Mouse (Mus musculus) thymus, adult 2 months (tissue): Measurements from ENCODE around the gene Cdyl2. TPM values are rescaled to one million over a fixed set of nuclear protein-coding genes. Genes with fewer than 3 reads are reported as not detected.

Source experiments
- DNase-seq: peaks from one replicate; pipeline ENCODE4 v3.0.0; 2021
- H3K27ac ChIP-seq: fragments of 200-500 bp; 2 replicates; pipeline ENCODE4 v1.5.1; 2012; ENCODE audit warnings: low read length, control low read depth; ENCODE audit not compliant: control insufficient read depth, insufficient read depth
- H3K27me3 ChIP-seq: fragments of 200-500 bp; 2 replicates; pipeline ENCODE4 v1.6.1; 2012; ENCODE audit warnings: mild to moderate bottlenecking, low read length, moderate library complexity, mixed read lengths; ENCODE audit not compliant: control insufficient read depth, insufficient read depth
- H3K36me3 ChIP-seq: fragments of 200-500 bp; 2 replicates; pipeline ENCODE4 v1.6.1; 2012; ENCODE audit warnings: mild to moderate bottlenecking, low read length, moderate library complexity; ENCODE audit not compliant: control insufficient read depth, insufficient read depth
- H3K4me1 ChIP-seq: fragments of 200-500 bp; replicated peaks from 2 replicates; pipeline ENCODE4 v1.6.1; 2012; ENCODE audit warnings: low read length; ENCODE audit not compliant: control insufficient read depth, insufficient read depth
- H3K4me3 ChIP-seq: fragments of 200-500 bp; 2 replicates; pipeline ENCODE4 v1.5.1; 2012; ENCODE audit warnings: mild to moderate bottlenecking, low read length, control low read depth, moderate library complexity; ENCODE audit not compliant: control insufficient read depth, insufficient read depth
- CTCF ChIP-seq: fragments of 200-500 bp; IDR thresholded peaks from 2 replicates; pipeline ENCODE4 v1.5.1; 2012; ENCODE audit warnings: mild to moderate bottlenecking, control low read depth, low read length, moderate library complexity, borderline replicate concordance; ENCODE audit not compliant: control insufficient read depth, poor library complexity, insufficient read depth; ENCODE audit errors: extremely low read depth
- POLR2A ChIP-seq: fragments of 200-500 bp; IDR thresholded peaks from 2 replicates; pipeline ENCODE4 v1.6.1; 2012; ENCODE audit warnings: mild to moderate bottlenecking, low read length, control low read depth, moderate library complexity; ENCODE audit not compliant: control insufficient read depth, poor library complexity, insufficient read depth; ENCODE audit errors: extremely low read depth
- WGBS: fragments of 180-500 bp; shearing (Covaris S2); methylation state at CpG from one replicate; pipeline ENCODE4 v1.1.7; 2018; 5-methylcytosine and 5-hydroxymethylcytosine counted together
- polyA plus RNA-seq: library from polyadenylated mRNA; depleted of rRNA; stranded (reverse); fragments of >200 nt; gene quantifications from 2 replicates; pipeline ENCODE4 v1.2.3, GENCODE M21; 2012

The Cdyl2 gene
- polyA plus RNA-seq, 1 experiment = 12.1 TPM

DNA sequence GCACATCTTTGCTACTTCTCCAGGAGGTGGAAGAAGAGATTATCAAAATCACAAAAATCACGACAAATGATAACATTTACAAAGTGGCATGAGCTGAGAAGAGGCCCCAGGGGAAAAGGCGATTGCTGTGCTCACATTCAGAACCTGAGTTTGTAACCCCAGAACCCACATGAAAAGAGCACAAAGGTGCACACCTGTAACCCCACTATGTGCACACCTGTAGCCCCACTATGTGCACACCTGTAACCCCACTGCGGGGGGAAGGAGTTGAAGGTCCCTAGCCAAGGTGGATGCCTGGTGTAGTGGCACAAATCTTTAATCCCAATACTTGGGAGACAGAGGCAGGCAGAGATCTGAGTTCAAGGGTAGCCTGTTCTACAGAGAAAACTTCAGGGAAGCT lies 23.4 kb upstream of the Cdyl2 start:
- Histone ChIP-seq H3K4me3 (no peak overlapping the region), H3K4me1 (no peaks in the 10 kb centered on the region), H3K36me3 (no peaks in the 10 kb centered on the region), H3K27me3 (no peaks in the 10 kb centered on the region), H3K27ac (no peak overlapping the region)
- WGBS = 47% methylated on average over 3 of the region's 3 CpGs
- no peak for DNase-seq
- TF ChIP-seq CTCF = no peak
- no peak for TF ChIP-seq POLR2A

DNA sequence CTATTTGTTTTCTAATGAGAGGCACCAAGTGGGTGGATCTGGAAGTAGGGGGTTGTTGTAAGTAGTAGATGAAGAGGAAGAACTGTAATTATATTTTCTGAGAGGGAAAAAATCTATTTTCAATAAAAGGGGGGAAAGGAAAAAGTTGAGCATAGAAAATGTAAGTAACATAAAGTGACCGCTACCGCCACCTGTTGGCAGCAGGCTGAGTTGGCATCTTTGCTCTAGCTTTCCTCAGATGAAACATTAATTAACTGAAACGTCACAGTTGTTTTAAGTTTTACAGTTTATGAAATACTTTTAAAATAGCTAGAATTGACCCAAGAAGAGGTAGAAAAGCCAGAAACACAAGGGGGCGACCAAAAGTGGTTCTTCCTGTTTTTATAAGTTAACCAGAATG lies 22.8 kb upstream of the Cdyl2 start:
- Histone ChIP-seq H3K4me3 (no peak overlapping the region), H3K4me1 (no peaks in the 10 kb centered on the region), H3K27ac (no peak overlapping the region), H3K27me3 (no peaks in the 10 kb centered on the region), H3K36me3 (no peaks in the 10 kb centered on the region)
- DNase-seq = peak; percentile 58
- no peak for TF ChIP-seq POLR2A
- no peak for TF ChIP-seq CTCF
- 6% methylated on average over 4 of the region's 4 CpGs for WGBS

DNA sequence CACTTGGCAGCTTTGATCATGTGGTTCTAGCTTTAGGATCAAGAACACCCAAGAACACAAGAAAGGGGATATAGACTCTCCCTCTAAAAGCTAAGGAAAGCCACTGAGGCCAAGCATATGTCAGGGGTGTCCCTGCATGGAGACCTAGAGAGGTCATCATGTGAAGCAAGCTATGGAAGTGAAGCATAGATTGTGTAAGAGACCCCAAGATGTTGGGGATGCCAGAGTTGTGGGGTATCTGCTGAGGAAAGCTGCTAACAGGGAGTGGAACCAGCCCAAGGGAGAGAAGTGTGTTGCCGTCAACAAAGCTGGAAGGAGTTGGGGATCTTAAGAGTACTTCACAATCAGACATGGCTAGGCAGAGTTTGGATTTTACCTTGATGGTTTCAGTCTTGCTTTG lies 7.9 kb upstream of the Cdyl2 start:
- no peak for TF ChIP-seq POLR2A
- no peak for TF ChIP-seq CTCF
- Histone ChIP-seq H3K4me1 (0 out of 2 replicates have a peak, but pooled peaks cover 2% of the 10 kb centered on the region), H3K27ac (no peak overlapping the region), H3K36me3 (no peaks in the 10 kb centered on the region), H3K4me3 (no peak overlapping the region), H3K27me3 (no peaks in the 10 kb centered on the region)
- no peak for DNase-seq
- 100% methylated on average over 1 of the region's 1 CpGs for WGBS

DNA sequence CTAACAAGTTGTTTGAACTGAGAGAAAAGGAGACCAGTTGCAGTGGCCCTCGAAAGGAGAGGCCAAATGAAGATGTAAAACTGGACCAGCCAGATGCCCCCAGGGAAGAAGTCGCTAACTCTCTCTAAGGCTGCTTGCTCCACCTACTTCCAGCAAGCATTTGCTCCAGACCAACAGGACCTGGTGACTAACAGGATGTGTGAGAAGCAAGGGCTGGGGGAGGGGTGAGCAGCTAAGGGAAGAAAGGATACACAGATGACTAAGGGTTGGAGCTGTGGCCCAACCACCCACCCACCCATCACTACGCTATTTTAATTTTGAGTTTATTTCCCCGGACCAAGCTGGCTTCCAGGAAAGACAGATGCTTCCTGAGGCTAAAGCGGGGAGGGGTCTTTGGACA lies 2.5 kb upstream of the Cdyl2 start:
- no peak for DNase-seq
- Histone ChIP-seq H3K27ac (no peak overlapping the region), H3K36me3 (no peaks in the 10 kb centered on the region), H3K27me3 (no peaks in the 10 kb centered on the region), H3K4me3 (no peak overlapping the region), H3K4me1 (peaks cover 20% of the 10 kb centered on the region)
- no peak for TF ChIP-seq CTCF
- TF ChIP-seq POLR2A = no peak
- 48% methylated on average over 5 of the region's 5 CpGs for whole genome bisulfite sequencing

DNA sequence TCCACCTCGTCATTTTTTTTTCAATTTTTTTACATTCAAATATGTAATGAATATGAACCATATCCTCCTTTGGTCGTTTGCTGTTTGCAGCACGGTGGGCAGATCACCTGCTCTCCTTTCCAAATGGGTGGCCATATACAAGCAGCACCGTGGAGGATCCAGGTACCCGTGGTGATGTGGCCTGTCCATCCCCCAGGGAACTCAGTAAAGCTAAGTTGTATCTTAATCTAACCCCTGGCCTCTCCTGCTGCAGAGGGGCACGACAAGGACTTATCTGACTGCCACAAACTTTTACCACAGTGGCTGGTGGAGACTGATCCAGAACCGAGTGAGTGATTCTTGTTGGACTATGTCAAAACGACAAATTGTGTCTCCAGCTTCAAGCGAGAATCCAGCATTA lies 1.4 kb upstream of the Cdyl2 start:
- WGBS = 69% methylated on average over 9 of the region's 9 CpGs
- no peaks in the 10 kb centered on the region for H3K36me3 ChIP-seq
- H3K27me3 ChIP-seq = no peaks in the 10 kb centered on the region
- H3K4me1 ChIP-seq = peaks cover 20% of the 10 kb centered on the region
- no peak for DNase-seq
- H3K4me3 ChIP-seq = no peak overlapping the region
- no peak overlapping the region for H3K27ac ChIP-seq
- no peak for TF ChIP-seq POLR2A
- TF ChIP-seq CTCF = no peak

DNA sequence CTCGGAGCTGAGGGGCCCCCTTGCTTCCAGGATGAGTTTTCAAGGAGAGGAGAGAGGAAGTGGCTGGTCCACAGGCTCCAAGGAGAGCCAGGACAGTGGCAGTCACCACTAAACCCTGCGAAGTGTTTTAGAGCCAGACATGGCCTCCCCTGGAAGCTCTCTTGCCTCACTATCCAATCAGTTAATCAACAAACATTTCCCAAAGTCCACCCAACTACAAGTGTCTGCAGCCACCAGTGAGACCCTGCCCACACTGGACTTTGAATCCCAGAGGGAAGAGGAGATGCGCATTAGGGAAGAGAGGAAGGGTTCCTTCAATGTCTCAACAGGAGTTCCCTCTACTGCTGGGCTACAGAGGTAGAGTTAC lies 840 bp upstream of the Cdyl2 start:
- peaks cover 20% of the 10 kb centered on the region for H3K4me1 ChIP-seq
- H3K36me3 ChIP-seq = peaks cover 4% of the 10 kb centered on the region; the same call in 1 of the 2 replicates
- no peak overlapping the region for H3K27ac ChIP-seq
- no peak for DNase-seq
- no peak for TF ChIP-seq POLR2A
- TF ChIP-seq CTCF = no peak
- peak overlapping the region; percentile 42; the same call in 1 of the 2 replicates for H3K4me3 ChIP-seq
- no peaks in the 10 kb centered on the region for H3K27me3 ChIP-seq
- 52% methylated on average over 3 of the region's 3 CpGs for WGBS
